21 mouse cellular contexts compared by ENCODE assay signal in the genomic region with DNA sequence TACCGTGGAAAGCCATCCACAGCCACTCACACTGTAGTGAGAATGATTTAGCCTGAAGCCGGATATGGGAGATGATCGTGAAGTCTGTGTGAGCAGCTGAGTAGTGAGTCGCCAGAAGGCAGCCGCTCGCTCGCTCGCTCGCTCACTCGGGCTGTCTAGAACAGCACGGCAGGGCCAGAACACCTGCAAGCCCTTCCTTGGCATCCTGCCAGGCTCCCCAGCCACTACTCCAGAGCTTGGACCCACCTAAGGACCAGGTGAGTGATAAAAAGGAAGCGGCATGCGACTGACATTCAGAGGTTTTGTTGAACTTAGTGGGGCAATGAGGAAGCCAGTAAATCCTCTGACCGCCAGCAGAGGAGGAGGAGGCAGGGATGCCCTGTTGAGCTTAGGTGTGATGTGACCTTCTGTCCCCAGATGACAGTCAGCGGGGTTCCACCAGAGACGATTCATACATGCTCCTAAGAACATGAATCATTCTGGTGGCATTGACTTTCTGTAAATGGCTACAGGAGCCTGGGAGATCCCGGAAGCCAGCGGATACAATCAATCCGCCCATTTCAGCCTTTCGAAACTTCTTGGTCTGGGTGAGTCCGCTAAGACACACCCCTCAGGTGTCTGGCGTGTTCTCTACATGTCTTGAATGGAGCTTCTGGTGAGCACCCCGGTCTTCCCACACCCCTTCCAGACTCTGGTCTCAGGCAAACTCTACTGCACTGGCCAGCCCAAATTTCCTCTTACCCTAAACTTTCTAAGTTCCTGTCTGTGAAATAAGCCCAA. TPM values are rescaled to one million over a fixed set of nuclear protein-coding genes. Genes with fewer than 3 reads are reported as not detected.
DNase-seq lines count a peak whose midpoint lies in the region; ATAC-seq lines count a peak whose summit lies in the region.
"Had no signal": no experiment of that assay in that cellular context is flagged by ENCODE, and none has a peak within 500 bp of the region (broad histone marks: within the 10 kb centered on the region; RNA-seq: fewer than 3 reads in every experiment).

No protein-coding gene starts in this region.

- WGBS in large intestine, adult 2 months = 27% methylated on average over 23 of the region's 23 CpGs

- ATAC-seq in megakaryocyte progenitor cell, adult 5-6 weeks (replicated peaks; ENCODE audit: poor library complexity) = no peak
- no peak for ATAC-seq in inflammation-experienced regulatory T-cells, adult 6 months
- ATAC-seq: forebrain, embryonic 16.5 days had no signal

- peak; percentile 37 to 41 for DNase-seq in kidney, postnatal 4 days
- DNase-seq in kidney, postnatal 14 days = no peak
- DNase-seq in A20 (ENCODE audit: low read depth, low spot score) (peak; percentile 36), ZHBTc4 (ENCODE audit: low read depth, low spot score) (peak; percentile 39)
- DNase-seq in large intestine, adult 2 months (ENCODE audit: low read depth, low spot score) = peak; percentile 68
- DNase-seq: left cerebral cortex, postnatal 4 days; lung, adult 2 months; midbrain, embryonic 14.5 days; thymus, adult 18-20 months had no signal

RNA-seq across cellular contexts. Expression of a gene that starts 30.0 kb away (rescaled TPM):
- polyA plus RNA-seq in large intestine, adult 2 months (2012; rRNA removed) = not detected in 2 replicates
- total RNA-seq in megakaryocyte progenitor cell, adult 5-6 weeks (2015) = not detected in 2 replicates
- total RNA-seq in megakaryocyte progenitor cell, adult 5-6 weeks (2017) = not detected in 2 replicates
- not detected for polyA plus RNA-seq in inflammation-experienced regulatory T-cells, adult 6 months (2017; shearing (Covaris generic))
- total RNA-seq: adrenal gland, adult 18-20 months; G1E; gastrocnemius, adult 8-10 months; left cerebral cortex, adult 18-20 months; left cerebral cortex, postnatal 4 days; liver, adult 2 months had no signal
- polyA plus RNA-seq: forebrain, embryonic 16.5 days; G1E; hindbrain, embryonic 11.5 days; liver, adult 2 months; lung, adult 2 months; midbrain, embryonic 14.5 days; myocyte; neural tube, embryonic 15.5 days; urinary bladder, adult 2 months had no signal
